Mouse (Mus musculus): ENCODE data around the gene Fam81b. TPM values are rescaled to one million over a fixed set of nuclear protein-coding genes. Genes with fewer than 3 reads are reported as not detected.

The Fam81b gene
- polyA plus RNA-seq, 1 experiment from 2014 or later: 1.1 TPM

- H3K36me3 ChIP-seq (ENCODE audit: control insufficient read depth, insufficient read depth, low read length): peaks cover 17% of the 10 kb centered on the region
- no peak for ATAC-seq
- no peak overlapping the region for H3K4me3 ChIP-seq (ENCODE audit: low read length)
- no peak overlapping the region for H3K4me2 ChIP-seq (ENCODE audit: low read length)
- H3K9ac ChIP-seq (ENCODE audit: low read depth, low read length): no peak overlapping the region
- peaks cover 7% of the 10 kb centered on the region for H3K9me3 ChIP-seq (ENCODE audit: control insufficient read depth, low read length)
- H3K27me3 ChIP-seq (replicated peaks; ENCODE audit: control insufficient read depth, insufficient read depth, low read length): no peaks in the 10 kb centered on the region
- no peak overlapping the region for H3K27ac ChIP-seq (ENCODE audit: low read depth, low read length)
- H3K4me1 ChIP-seq (ENCODE audit: control insufficient read depth, insufficient read depth, low read depth, low read length): no peaks in the 10 kb centered on the region
Observed at GRCm38 (mm10) chr13:76174297-76174696, 130.6 kb downstream of the Fam81b start.

GRCm38 (mm10) chr13:76160587-76160986, 144.3 kb downstream of the Fam81b start:
- Histone ChIP-seq H3K9ac (ENCODE audit: low read depth, low read length) (no peak overlapping the region), H3K4me3 (ENCODE audit: low read length) (no peak overlapping the region), H3K36me3 (ENCODE audit: control insufficient read depth, insufficient read depth, low read length) (peaks cover 23% of the 10 kb centered on the region), H3K9me3 (ENCODE audit: control insufficient read depth, low read length) (no peaks in the 10 kb centered on the region), H3K4me2 (ENCODE audit: low read length) (no peak overlapping the region), H3K27ac (ENCODE audit: low read depth, low read length) (no peak overlapping the region), H3K27me3 (replicated peaks; ENCODE audit: control insufficient read depth, insufficient read depth, low read length) (no peaks in the 10 kb centered on the region), H3K4me1 (ENCODE audit: control insufficient read depth, insufficient read depth, low read depth, low read length) (no peaks in the 10 kb centered on the region)
- WGBS: 97% methylated on average over 2 of the region's 2 CpGs
- no peak for ATAC-seq

- H3K9ac ChIP-seq (ENCODE audit: low read depth, low read length): no peak overlapping the region
- peaks cover 21% of the 10 kb centered on the region for H3K36me3 ChIP-seq (ENCODE audit: control insufficient read depth, insufficient read depth, low read length)
- no peak for ATAC-seq
- WGBS: 92% methylated on average over 1 of the region's 1 CpGs
- no peaks in the 10 kb centered on the region for H3K9me3 ChIP-seq (ENCODE audit: control insufficient read depth, low read length)
- no peaks in the 10 kb centered on the region for H3K4me1 ChIP-seq (ENCODE audit: control insufficient read depth, insufficient read depth, low read depth, low read length)
- no peak overlapping the region for H3K4me2 ChIP-seq (ENCODE audit: low read length)
- H3K27me3 ChIP-seq (replicated peaks; ENCODE audit: control insufficient read depth, insufficient read depth, low read length): no peaks in the 10 kb centered on the region
- no peak overlapping the region for H3K27ac ChIP-seq (ENCODE audit: low read depth, low read length)
- H3K4me3 ChIP-seq (ENCODE audit: low read length): no peak overlapping the region
Observed at GRCm38 (mm10) chr13:76157508-76157907, 147.4 kb downstream of the Fam81b start.

GRCm38 (mm10) chr13:76157099-76157498, 147.8 kb downstream of the Fam81b start:
- Histone ChIP-seq H3K36me3 (ENCODE audit: control insufficient read depth, insufficient read depth, low read length) (peaks cover 18% of the 10 kb centered on the region), H3K9ac (ENCODE audit: low read depth, low read length) (no peak overlapping the region), H3K4me1 (ENCODE audit: control insufficient read depth, insufficient read depth, low read depth, low read length) (no peaks in the 10 kb centered on the region), H3K4me2 (ENCODE audit: low read length) (no peak overlapping the region), H3K27ac (ENCODE audit: low read depth, low read length) (no peak overlapping the region), H3K4me3 (ENCODE audit: low read length) (no peak overlapping the region), H3K9me3 (ENCODE audit: control insufficient read depth, low read length) (no peaks in the 10 kb centered on the region), H3K27me3 (replicated peaks; ENCODE audit: control insufficient read depth, insufficient read depth, low read length) (no peaks in the 10 kb centered on the region)
- ATAC-seq: no peak
- 98% methylated on average over 3 of the region's 3 CpGs for WGBS

Small RNA genes lying within 50 kb of the gene (microRNA-seq; reads per million reads assigned to microRNA genes)
- gene Gm24025: not detected

Other genes with a start within 250 kb of the Fam81b start
- 4.2 and 5.2 TPM in 2 replicates for gene Gpr150, start 248.1 kb downstream of the Fam81b start, polyA plus RNA-seq (2015; fragmentation: Nextera tagmentation; extraction: Ambion mirVana)
- gene Arsk, start 206.4 kb downstream of the Fam81b start, polyA plus RNA-seq (2015; fragmentation: Nextera tagmentation; extraction: Ambion mirVana): 4.7 and 5.2 TPM in 2 replicates
- gene Ttc37, start 206.3 kb downstream of the Fam81b start, polyA plus RNA-seq (2015; fragmentation: Nextera tagmentation; extraction: Ambion mirVana): 7.7 and 9.2 TPM in 2 replicates
- 3.6 and 4.1 TPM in 2 replicates for gene Mctp1, start 79.5 kb upstream of the Fam81b start, polyA plus RNA-seq (2015; fragmentation: Nextera tagmentation; extraction: Ambion mirVana)